Comparison of ENCODE assay signal across 26 mouse cellular contexts in genomic region chr2:174707101-174707500, GRCm38 (mm10). TPM values are rescaled to one million over a fixed set of nuclear protein-coding genes. Genes with fewer than 3 reads are reported as not detected.
A peak's percentile ranks its signal among the peaks of the same experiment; 100 is the strongest.
DNase-seq lines count a peak whose midpoint lies in the region; ATAC-seq and TF ChIP-seq lines count a peak whose summit lies in the region.
"Had no signal": no experiment of that assay in that cellular context is flagged by ENCODE, and none has a peak within 500 bp of the region (broad histone marks: within the 10 kb centered on the region; RNA-seq: fewer than 3 reads in every experiment).

No protein-coding gene starts in this region.

- H3K4me2 ChIP-seq in lung, embryonic 14.5 days = no peak overlapping the region
- no peak overlapping the region for H3K4me2 ChIP-seq in stomach, postnatal 0 days (replicated peaks; ENCODE audit: low read depth)
- H3K4me2 ChIP-seq: embryonic facial prominence, embryonic 12.5 days; embryonic facial prominence, embryonic 15.5 days; heart, embryonic 12.5 days; heart, embryonic 15.5 days; hindbrain, embryonic 14.5 days had no signal

- no peaks in the 10 kb centered on the region for H3K9me3 ChIP-seq in lung, embryonic 14.5 days (ENCODE audit: low read depth, low read length)
- no peaks in the 10 kb centered on the region for H3K9me3 ChIP-seq in stomach, postnatal 0 days (ENCODE audit: control insufficient read depth, low read length)
- H3K9me3 ChIP-seq: embryonic facial prominence, embryonic 12.5 days; embryonic facial prominence, embryonic 15.5 days; heart, embryonic 12.5 days; heart, embryonic 15.5 days had no signal

- TF ChIP-seq EP300 in stomach, postnatal 0 days (optimal IDR thresholded peaks at IDR 0.05) = no peak

- H3K36me3 ChIP-seq in lung, embryonic 14.5 days (ENCODE audit: insufficient read depth) = no peaks in the 10 kb centered on the region
- no peaks in the 10 kb centered on the region for H3K36me3 ChIP-seq in stomach, postnatal 0 days (ENCODE audit: control insufficient read depth, insufficient read depth, low read length)
- H3K36me3 ChIP-seq: embryonic facial prominence, embryonic 12.5 days; embryonic facial prominence, embryonic 15.5 days; heart, embryonic 12.5 days; heart, embryonic 15.5 days had no signal

- 0 out of 2 replicates have a peak overlapping the region, but pooled peaks have one; percentile 4 for H3K27ac ChIP-seq in lung, embryonic 14.5 days (ENCODE audit: low read depth)
- no peak overlapping the region for H3K27ac ChIP-seq in stomach, postnatal 0 days (replicated peaks)
- H3K27ac ChIP-seq: embryonic facial prominence, embryonic 12.5 days; embryonic facial prominence, embryonic 15.5 days; gastrocnemius, adult 2 months; heart, embryonic 15.5 days; hindbrain, embryonic 14.5 days had no signal

- TF ChIP-seq CTCF in lung, embryonic 14.5 days (IDR thresholded peaks at IDR 0.05; ENCODE audit: low read depth) = no peak
- no peak for TF ChIP-seq CTCF in lung, adult 2 months (IDR thresholded peaks at IDR 0.05; ENCODE audit: insufficient read depth, low read length)
- TF ChIP-seq CTCF in stomach, postnatal 0 days (IDR thresholded peaks at IDR 0.05; ENCODE audit: low read depth) = no peak

- H3K4me1 ChIP-seq in lung, embryonic 14.5 days (ENCODE audit: insufficient read depth) = no peaks in the 10 kb centered on the region
- H3K4me1 ChIP-seq in lung, adult 2 months (ENCODE audit: control insufficient read depth, insufficient read depth, low read length) = no peaks in the 10 kb centered on the region
- H3K4me1 ChIP-seq in stomach, postnatal 0 days (replicated peaks; ENCODE audit: control insufficient read depth, insufficient read depth) = no peaks in the 10 kb centered on the region
- H3K4me1 ChIP-seq: embryonic facial prominence, embryonic 12.5 days; embryonic facial prominence, embryonic 15.5 days; heart, embryonic 12.5 days; heart, embryonic 15.5 days had no signal

- no peaks in the 10 kb centered on the region for H3K27me3 ChIP-seq in lung, embryonic 14.5 days (ENCODE audit: insufficient read depth, low read length)
- no peaks in the 10 kb centered on the region for H3K27me3 ChIP-seq in stomach, postnatal 0 days (ENCODE audit: control insufficient read depth, insufficient read depth, low read length)
- H3K27me3 ChIP-seq: embryonic facial prominence, embryonic 12.5 days; embryonic facial prominence, embryonic 15.5 days; heart, embryonic 12.5 days; heart, embryonic 15.5 days had no signal

- TF ChIP-seq POLR2A in lung, adult 2 months (IDR thresholded peaks at IDR 0.05; ENCODE audit: borderline replicate concordance, extremely low read depth, low read depth, low read length) = no peak

- H3K4me3 ChIP-seq in lung, embryonic 14.5 days (ENCODE audit: low read depth, low read length) = no peak overlapping the region
- no peak overlapping the region for H3K4me3 ChIP-seq in lung, adult 2 months (replicated peaks; ENCODE audit: extremely low read depth, low read depth, low read length)
- no peak overlapping the region for H3K4me3 ChIP-seq in stomach, postnatal 0 days (ENCODE audit: low read depth, low read length)
- H3K4me3 ChIP-seq: embryonic facial prominence, embryonic 12.5 days; embryonic facial prominence, embryonic 15.5 days; gastrocnemius, adult 2 months; heart, embryonic 12.5 days; heart, embryonic 15.5 days had no signal

- no peak overlapping the region for H3K9ac ChIP-seq in lung, embryonic 14.5 days
- H3K9ac ChIP-seq in stomach, postnatal 0 days (ENCODE audit: low read length) = no peak overlapping the region
- H3K9ac ChIP-seq: embryonic facial prominence, embryonic 12.5 days; embryonic facial prominence, embryonic 15.5 days; forebrain, postnatal 0 days; heart, embryonic 12.5 days; heart, embryonic 15.5 days; hindbrain, embryonic 14.5 days had no signal

- no peak for DNase-seq in lung, embryonic 14.5 days
- no peak for DNase-seq in lung, postnatal 4 days
- peak; percentile 7 for DNase-seq in lung, postnatal 36 days
- DNase-seq in lung, adult 2 months = no peak
- peak; percentile 15 for DNase-seq in R1 (ENCODE audit: low read depth, low spot score)
- peak; percentile 44 for DNase-seq in stomach, postnatal 0 days (ENCODE audit: low spot score)
- DNase-seq in layer of hippocampus, adult 8-10 months (ENCODE audit: low spot score in 2 of 2) = no peak
- DNase-seq in layer of hippocampus, postnatal 25 days (ENCODE audit: extremely low spot score in 1 of 2, low spot score in 1 of 2) = no peak
- DNase-seq: adrenal gland, postnatal 10 days; cerebellum, adult 11 months; cerebellum, adult 2 months; cerebellum, adult 9-11 months; cerebellum, postnatal 25 days; forebrain, postnatal 0 days; gastrocnemius, adult 2 months; gastrocnemius, postnatal 14 days; heart, adult 18-20 months; heart, postnatal 14 days; heart, postnatal 4 days had no signal

- ATAC-seq in lung, embryonic 14.5 days (ENCODE audit: insufficient read depth) = no peak
- ATAC-seq in stomach, postnatal 0 days (ENCODE audit: low FRiP score, low TSS enrichment) = no peak
- ATAC-seq: forebrain, embryonic 14.5 days; forebrain, postnatal 0 days had no signal

- 61% methylated on average over 16 of the region's 16 CpGs for WGBS in lung, embryonic 14.5 days
- WGBS in lung, adult 2 months = 74% methylated on average over 16 of the region's 16 CpGs
- WGBS in stomach, postnatal 0 days = 73% methylated on average over 16 of the region's 16 CpGs

RNA-seq across cellular contexts. Expression of gene Edn3, which starts 53.3 kb away (rescaled TPM):
- 24.2 and 26.0 TPM in 2 replicates for polyA plus RNA-seq in lung, embryonic 14.5 days (2014; fragmentation: Nextera tagmentation; extraction: Ambion mirVana)
- 7.8 and 10.4 TPM in 2 replicates for polyA plus RNA-seq in lung, adult 2 months (2012; rRNA removed)
- 11.2 and 13.0 TPM in 2 replicates for polyA plus RNA-seq in stomach, postnatal 0 days (2015; fragmentation: Nextera tagmentation; extraction: Ambion mirVana)
- total RNA-seq in layer of hippocampus, adult 8-10 months (2022) = 1 to 10 TPM; 3.4 to 6.2 (median 5.0) TPM
- 1 to 10 TPM; 5.2 to 5.3 TPM for total RNA-seq in layer of hippocampus, postnatal 25 days (2021)
- total RNA-seq: common myeloid progenitor, adult 5-6 weeks had no signal

Comparison
In these comparisons a context has a peak if more than half of its experiments do, and no peak if none do; other contexts are left out.
1. DNase-seq: peak in lung, postnatal 36 days (single experiment), R1 (single experiment) and stomach, postnatal 0 days (single experiment); none in lung, embryonic 14.5 days (single experiment), lung, postnatal 4 days (0 of 2), lung, adult 2 months (single experiment), layer of hippocampus, adult 8-10 months (0 of 2) and layer of hippocampus, postnatal 25 days (0 of 2).